Mouse (Mus musculus): ENCODE data around the gene Tomm40. TPM values are rescaled to one million over a fixed set of nuclear protein-coding genes. Genes with fewer than 3 reads are reported as not detected.

Gene Tomm40
- polyA plus RNA-seq, 1 experiment: 109 TPM

GRCm38 (mm10) chr7:19677872-19678271 lies 37.4 kb downstream of the Tomm40 start, which contains the start of gene Apoc2:
Gene Apoc2, minus strand, starts transcription at chr7:19677941.
- 94% methylated on average over 8 of the region's 8 CpGs for WGBS
- no peak within 1 kb of the TSS for H3K4me3 ChIP-seq (ENCODE audit: control insufficient read depth, insufficient read depth, low read length)
- no peaks in the 10 kb centered on the region for H3K36me3 ChIP-seq (ENCODE audit: control insufficient read depth, insufficient read depth, low read length)
- TF ChIP-seq POLR2A (IDR thresholded peaks at IDR 0.05; ENCODE audit: control insufficient read depth, extremely low read depth, insufficient read depth, low read length, poor library complexity) (no peak), CTCF (IDR thresholded peaks at IDR 0.05; ENCODE audit: borderline replicate concordance, control insufficient read depth, extremely low read depth, insufficient read depth, low read length, poor library complexity) (no peak)
- no peaks in the 10 kb centered on the region for H3K27me3 ChIP-seq (ENCODE audit: control insufficient read depth, insufficient read depth, low read length)
- no peak within 1 kb of the TSS for H3K27ac ChIP-seq (ENCODE audit: control insufficient read depth, insufficient read depth, low read length)
- no peaks in the 10 kb centered on the region for H3K4me1 ChIP-seq (replicated peaks; ENCODE audit: control insufficient read depth, insufficient read depth, low read length)
- no peak for DNase-seq

- Histone ChIP-seq H3K4me3 (ENCODE audit: control insufficient read depth, insufficient read depth, low read length) (no peak overlapping the region), H3K36me3 (ENCODE audit: control insufficient read depth, insufficient read depth, low read length) (no peaks in the 10 kb centered on the region), H3K27ac (ENCODE audit: control insufficient read depth, insufficient read depth, low read length) (no peak overlapping the region), H3K27me3 (ENCODE audit: control insufficient read depth, insufficient read depth, low read length) (no peaks in the 10 kb centered on the region), H3K4me1 (replicated peaks; ENCODE audit: control insufficient read depth, insufficient read depth, low read length) (no peaks in the 10 kb centered on the region)
- 86% methylated on average over 1 of the region's 1 CpGs for WGBS
- no peak for TF ChIP-seq CTCF (IDR thresholded peaks at IDR 0.05; ENCODE audit: borderline replicate concordance, control insufficient read depth, extremely low read depth, insufficient read depth, low read length, poor library complexity)
- no peak for TF ChIP-seq POLR2A (IDR thresholded peaks at IDR 0.05; ENCODE audit: control insufficient read depth, extremely low read depth, insufficient read depth, low read length, poor library complexity)
- no peak for DNase-seq
Measured at GRCm38 (mm10) chr7:19676662-19677061, 38.6 kb downstream of the Tomm40 start.

- DNase-seq: no peak
- no peaks in the 10 kb centered on the region for H3K4me1 ChIP-seq (replicated peaks; ENCODE audit: control insufficient read depth, insufficient read depth, low read length)
- H3K36me3 ChIP-seq (ENCODE audit: control insufficient read depth, insufficient read depth, low read length): no peaks in the 10 kb centered on the region
- WGBS: 85% methylated on average over 10 of the region's 10 CpGs
- no peak overlapping the region for H3K4me3 ChIP-seq (ENCODE audit: control insufficient read depth, insufficient read depth, low read length)
- TF ChIP-seq POLR2A (IDR thresholded peaks at IDR 0.05; ENCODE audit: control insufficient read depth, extremely low read depth, insufficient read depth, low read length, poor library complexity): no peak
- no peak for TF ChIP-seq CTCF (IDR thresholded peaks at IDR 0.05; ENCODE audit: borderline replicate concordance, control insufficient read depth, extremely low read depth, insufficient read depth, low read length, poor library complexity)
- no peaks in the 10 kb centered on the region for H3K27me3 ChIP-seq (ENCODE audit: control insufficient read depth, insufficient read depth, low read length)
- no peak overlapping the region for H3K27ac ChIP-seq (ENCODE audit: control insufficient read depth, insufficient read depth, low read length)
Measured at GRCm38 (mm10) chr7:19675824-19676223, 39.4 kb downstream of the Tomm40 start.

- no peak overlapping the region for H3K27ac ChIP-seq (ENCODE audit: control insufficient read depth, insufficient read depth, low read length)
- 63% methylated on average over 14 of the region's 14 CpGs for WGBS
- no peak overlapping the region for H3K4me3 ChIP-seq (ENCODE audit: control insufficient read depth, insufficient read depth, low read length)
- no peak for TF ChIP-seq CTCF (IDR thresholded peaks at IDR 0.05; ENCODE audit: borderline replicate concordance, control insufficient read depth, extremely low read depth, insufficient read depth, low read length, poor library complexity)
- no peak for TF ChIP-seq POLR2A (IDR thresholded peaks at IDR 0.05; ENCODE audit: control insufficient read depth, extremely low read depth, insufficient read depth, low read length, poor library complexity)
- peaks cover 4% of the 10 kb centered on the region for H3K4me1 ChIP-seq (replicated peaks; ENCODE audit: control insufficient read depth, insufficient read depth, low read length)
- H3K36me3 ChIP-seq (ENCODE audit: control insufficient read depth, insufficient read depth, low read length): no peaks in the 10 kb centered on the region
- no peak for DNase-seq
- H3K27me3 ChIP-seq (ENCODE audit: control insufficient read depth, insufficient read depth, low read length): no peaks in the 10 kb centered on the region
Measured at GRCm38 (mm10) chr7:19673083-19673699, 42.0 kb downstream of the Tomm40 start.

- WGBS: 90% methylated on average over 10 of the region's 10 CpGs
- Histone ChIP-seq H3K4me3 (ENCODE audit: control insufficient read depth, insufficient read depth, low read length) (no peak overlapping the region), H3K4me1 (replicated peaks; ENCODE audit: control insufficient read depth, insufficient read depth, low read length) (peaks cover 4% of the 10 kb centered on the region), H3K36me3 (ENCODE audit: control insufficient read depth, insufficient read depth, low read length) (no peaks in the 10 kb centered on the region), H3K27me3 (ENCODE audit: control insufficient read depth, insufficient read depth, low read length) (no peaks in the 10 kb centered on the region), H3K27ac (ENCODE audit: control insufficient read depth, insufficient read depth, low read length) (no peak overlapping the region)
- no peak for DNase-seq
- no peak for TF ChIP-seq POLR2A (IDR thresholded peaks at IDR 0.05; ENCODE audit: control insufficient read depth, extremely low read depth, insufficient read depth, low read length, poor library complexity)
- no peak for TF ChIP-seq CTCF (IDR thresholded peaks at IDR 0.05; ENCODE audit: borderline replicate concordance, control insufficient read depth, extremely low read depth, insufficient read depth, low read length, poor library complexity)
Measured at GRCm38 (mm10) chr7:19671511-19671910, 43.7 kb downstream of the Tomm40 start.

GRCm38 (mm10) chr7:19668947-19669721 lies 46.1 kb downstream of the Tomm40 start:
- TF ChIP-seq POLR2A (IDR thresholded peaks at IDR 0.05; ENCODE audit: control insufficient read depth, extremely low read depth, insufficient read depth, low read length, poor library complexity) (no peak), CTCF (IDR thresholded peaks at IDR 0.05; ENCODE audit: borderline replicate concordance, control insufficient read depth, extremely low read depth, insufficient read depth, low read length, poor library complexity) (peak; percentile 21; the same call in 1 of the 2 replicates)
- DNase-seq: peak; percentile 88
- WGBS: 11% methylated on average over 10 of the region's 10 CpGs
- Histone ChIP-seq H3K27ac (ENCODE audit: control insufficient read depth, insufficient read depth, low read length) (no peak overlapping the region), H3K4me1 (replicated peaks; ENCODE audit: control insufficient read depth, insufficient read depth, low read length) (peaks cover 11% of the 10 kb centered on the region), H3K27me3 (ENCODE audit: control insufficient read depth, insufficient read depth, low read length) (no peaks in the 10 kb centered on the region), H3K4me3 (ENCODE audit: control insufficient read depth, insufficient read depth, low read length) (no peak overlapping the region), H3K36me3 (ENCODE audit: control insufficient read depth, insufficient read depth, low read length) (no peaks in the 10 kb centered on the region)

Measured in thymus, adult 2 months (tissue).